Mouse (Mus musculus) spleen, postnatal 14 days (tissue): ENCODE results near the gene Hnf4a.
"Not testable (repeated sequence)": the region's sequence is repeated elsewhere in the genome, so short reads cannot be mapped to it uniquely, and the experiment has no call there.

Experiments used
- DNase-seq, 2 experiments: peaks; one replicate each; pipeline ENCODE4 v3.0.0; 2021 to 2022; ENCODE audit warnings: low spot score in 2 of 2

The Hnf4a gene

DNA sequence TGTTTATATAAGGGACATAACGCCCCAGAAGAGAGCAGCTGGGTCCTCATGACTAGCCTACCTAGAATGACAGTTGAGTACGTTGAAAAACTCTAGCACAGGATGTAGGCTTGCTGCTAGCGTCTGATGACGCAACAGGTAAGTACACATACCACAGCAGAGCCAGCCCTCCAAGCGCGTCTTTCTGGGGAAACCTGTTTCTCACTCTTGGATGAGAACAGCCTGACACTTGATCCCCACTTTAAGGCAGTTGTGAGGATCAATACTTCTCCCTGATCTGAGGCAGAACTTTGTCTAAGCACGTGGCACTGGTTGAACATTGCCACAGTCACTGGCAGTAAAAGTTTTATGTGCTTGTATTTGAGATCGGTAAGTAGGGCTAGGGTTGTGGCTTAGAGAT lies 113.8 kb downstream of the Hnf4a start:
- DNase-seq = no peak

- not testable (repeated sequence) for DNase-seq
Observed at GRCm38 (mm10) chr2:163621401-163621800, 114.8 kb downstream of the Hnf4a start.
